Mouse (Mus musculus) CH12.LX (cell line): ENCODE data around the gene Lama1. TPM values are rescaled to one million over a fixed set of nuclear protein-coding genes. Genes with fewer than 3 reads are reported as not detected.

ENCODE experiments used
- DNase-seq: peaks from one replicate; pipeline ENCODE4 v3.0.0-alpha.2; 2013; ENCODE audit errors: extremely low read depth
- H3K27ac ChIP-seq: 2 replicates; pipeline ENCODE4 v1.5.1; 2012; ENCODE audit warnings: low read depth, mild to moderate bottlenecking, control low read depth, moderate library complexity; ENCODE audit not compliant: insufficient read depth
- H3K27me3 ChIP-seq: replicated peaks from 2 replicates; pipeline ENCODE3; 2012; ENCODE audit warnings: inconsistent platforms
- H3K36me3 ChIP-seq, 2 experiments: replicated peaks in 1 of 2; 2 replicates each; pipeline versions ENCODE3 to v1.6.1; 2012; ENCODE audit warnings: inconsistent platforms in 1 of 2, low read length in 1 of 2, mild to moderate bottlenecking in 1 of 2, mixed read lengths in 1 of 2, moderate library complexity in 1 of 2; ENCODE audit not compliant: control insufficient read depth in 1 of 2, insufficient read depth in 1 of 2
- H3K4me1 ChIP-seq, 2 experiments: 2 replicates each; pipeline ENCODE4 v1.6.1; 2012; ENCODE audit warnings: inconsistent platforms in 1 of 2, moderate library complexity in 1 of 2; ENCODE audit not compliant: insufficient read depth in 2 of 2, control insufficient read depth in 1 of 2
- H3K4me2 ChIP-seq: 2 replicates; pipeline ENCODE4 v1.6.1; 2012; ENCODE audit warnings: low read depth, mild to moderate bottlenecking, control low read depth; ENCODE audit not compliant: poor library complexity, insufficient read depth, severe bottlenecking
- H3K4me3 ChIP-seq, 3 experiments: fragments of 150-350 bp in 1 of 3; sonication (generic) in 1 of 3; replicated peaks in 1 of 3; 2 replicates each; pipeline versions ENCODE3 to v1.5.1; 2011 to 2012; ENCODE audit warnings: low read depth in 2 of 3, low read length in 2 of 3, mild to moderate bottlenecking in 2 of 3, moderate library complexity in 2 of 3, control low read depth in 1 of 3, improper control_type of control experiment in 1 of 3, inconsistent platforms in 1 of 3, mixed read lengths in 1 of 3; ENCODE audit not compliant: poor library complexity in 1 of 3
- H3K79me2 ChIP-seq: replicated peaks from 2 replicates; pipeline ENCODE4 v1.6.1; 2012; ENCODE audit warnings: mild to moderate bottlenecking, moderate library complexity; ENCODE audit not compliant: control insufficient read depth, poor library complexity, insufficient read depth, severe bottlenecking; ENCODE audit errors: extremely low read depth
- H3K9ac ChIP-seq: 2 replicates; pipeline ENCODE4 v1.6.1; 2012; ENCODE audit warnings: low read depth, mild to moderate bottlenecking, control low read depth, moderate library complexity; ENCODE audit not compliant: insufficient read depth
- H3K9me3 ChIP-seq: replicated peaks from 2 replicates; pipeline ENCODE3; 2012; ENCODE audit warnings: low read length, inconsistent platforms, mixed read lengths
- BHLHE40 ChIP-seq: IDR thresholded peaks from 2 replicates; pipeline ENCODE4 v1.6.1; 2011; ENCODE audit warnings: mild to moderate bottlenecking, low read depth, low read length, improper control_type of control experiment
- CHD1 ChIP-seq: IDR thresholded peaks from 2 replicates; pipeline ENCODE4 v1.6.1; 2012; ENCODE audit warnings: low read depth, low read length, improper control_type of control experiment, inconsistent platforms
- CTCF ChIP-seq, 2 experiments: IDR thresholded peaks in 1 of 2; conservative IDR thresholded peaks in 1 of 2; 2 replicates each; pipeline ENCODE4 v1.5.1; 2011 to 2012; ENCODE audit warnings: low read depth in 2 of 2, low read length in 2 of 2, improper control_type of control experiment in 1 of 2, inconsistent platforms in 1 of 2, mild to moderate bottlenecking in 1 of 2, moderate library complexity in 1 of 2
- E2F4 ChIP-seq: IDR thresholded peaks from 2 replicates; pipeline ENCODE4 v1.6.1; 2011; ENCODE audit warnings: low read depth, low read length, improper control_type of control experiment; ENCODE audit not compliant: insufficient replicate concordance
- ELF1 ChIP-seq: IDR thresholded peaks from 2 replicates; pipeline ENCODE4 v1.6.1; 2014; ENCODE audit warnings: low read depth, mild to moderate bottlenecking, inconsistent platforms, low read length, improper control_type of control experiment
- EP300 ChIP-seq: IDR thresholded peaks from 2 replicates; pipeline ENCODE4 v1.6.1; 2011; ENCODE audit warnings: low read length, improper control_type of control experiment
- ETS1 ChIP-seq: conservative IDR thresholded peaks from 2 replicates; pipeline ENCODE4 v1.6.1; 2012; ENCODE audit warnings: low read depth, mild to moderate bottlenecking, inconsistent platforms, low read length, improper control_type of control experiment, moderate library complexity
- GABPA ChIP-seq: IDR thresholded peaks from 2 replicates; pipeline ENCODE4 v1.6.1; 2012; ENCODE audit warnings: low read depth, low read length, improper control_type of control experiment, inconsistent platforms; ENCODE audit not compliant: insufficient replicate concordance
- IRF4 ChIP-seq: IDR thresholded peaks from 2 replicates; pipeline ENCODE4 v1.6.1; 2014; ENCODE audit warnings: low read depth, mild to moderate bottlenecking, inconsistent platforms, low read length, improper control_type of control experiment
- KAT2A ChIP-seq: IDR thresholded peaks from 2 replicates; pipeline ENCODE4 v1.6.1; 2012; ENCODE audit warnings: low read length, improper control_type of control experiment, inconsistent platforms; ENCODE audit not compliant: insufficient replicate concordance
- MAFK ChIP-seq: IDR thresholded peaks from 2 replicates; pipeline ENCODE4 v1.6.1; 2011; ENCODE audit warnings: low read length, improper control_type of control experiment; ENCODE audit not compliant: insufficient replicate concordance
- MAZ ChIP-seq: IDR thresholded peaks from 2 replicates; pipeline ENCODE4 v1.6.1; 2012; ENCODE audit warnings: low read depth, mild to moderate bottlenecking, inconsistent platforms, low read length, improper control_type of control experiment, moderate library complexity
- MEF2A ChIP-seq: IDR thresholded peaks from 2 replicates; pipeline ENCODE4 v1.6.1; 2014; ENCODE audit warnings: low read depth, mild to moderate bottlenecking, inconsistent platforms, low read length, improper control_type of control experiment, borderline replicate concordance
- MXI1 ChIP-seq: IDR thresholded peaks from 2 replicates; pipeline ENCODE4 v1.6.1; 2011; ENCODE audit warnings: mild to moderate bottlenecking, low read depth, low read length, improper control_type of control experiment
- MYC ChIP-seq: IDR thresholded peaks from 2 replicates; pipeline ENCODE4 v1.6.1; 2011; ENCODE audit warnings: low read depth, mild to moderate bottlenecking, improper control_type of control experiment, low read length
- NELFE ChIP-seq: IDR thresholded peaks from 2 replicates; pipeline ENCODE4 v1.6.1; 2011; ENCODE audit warnings: low read depth, low read length, improper control_type of control experiment
- NRF1 ChIP-seq: IDR thresholded peaks from 2 replicates; pipeline ENCODE4 v1.6.1; 2014; ENCODE audit warnings: low read depth, mild to moderate bottlenecking, inconsistent platforms, low read length, improper control_type of control experiment, moderate library complexity
- PAX5 ChIP-seq: IDR thresholded peaks from 2 replicates; pipeline ENCODE4 v1.6.1; 2012; ENCODE audit warnings: low read length, inconsistent platforms, mixed read lengths
- POLR2AphosphoS2 ChIP-seq: IDR thresholded peaks from 2 replicates; pipeline ENCODE4 v1.6.1; 2011; ENCODE audit warnings: low read depth, low read length, improper control_type of control experiment
- RCOR1 ChIP-seq: conservative IDR thresholded peaks from 2 replicates; pipeline ENCODE4 v1.6.1; 2012; ENCODE audit warnings: low read depth, mild to moderate bottlenecking, inconsistent platforms, low read length, improper control_type of control experiment
- SIN3A ChIP-seq: IDR thresholded peaks from 2 replicates; pipeline ENCODE4 v1.6.1; 2012; ENCODE audit warnings: low read length, improper control_type of control experiment, inconsistent platforms
- SMC3 ChIP-seq: IDR thresholded peaks from 2 replicates; pipeline ENCODE4 v1.6.1; 2011; ENCODE audit warnings: low read depth, low read length, improper control_type of control experiment
- TBP ChIP-seq: conservative IDR thresholded peaks from 2 replicates; pipeline ENCODE4 v1.6.1; 2011; ENCODE audit warnings: low read depth, low read length, improper control_type of control experiment
- TCF12 ChIP-seq: IDR thresholded peaks from 2 replicates; pipeline ENCODE4 v1.6.1; 2014; ENCODE audit warnings: low read depth, mild to moderate bottlenecking, inconsistent platforms, low read length, improper control_type of control experiment
- UBTF ChIP-seq: IDR thresholded peaks from 2 replicates; pipeline ENCODE4 v1.6.1; 2012; ENCODE audit warnings: low read depth, mild to moderate bottlenecking, inconsistent platforms, low read length, improper control_type of control experiment, moderate library complexity
- USF2 ChIP-seq: conservative IDR thresholded peaks from 2 replicates; pipeline ENCODE4 v1.6.1; 2011; ENCODE audit warnings: low read depth, low read length, improper control_type of control experiment
- ZC3H11A ChIP-seq: IDR thresholded peaks from 2 replicates; pipeline ENCODE4 v1.6.1; 2012; ENCODE audit warnings: low read depth, mild to moderate bottlenecking, inconsistent platforms, low read length, improper control_type of control experiment
- ZMIZ1 ChIP-seq: IDR thresholded peaks from 2 replicates; pipeline ENCODE4 v1.6.1; 2012; ENCODE audit warnings: low read depth, mild to moderate bottlenecking, inconsistent platforms, low read length, improper control_type of control experiment
- dilution Hi-C: fragments of 300-500 bp; cut with MboI; formaldehyde crosslinking; loops from 2 replicates; pipeline ENCODE4 v1.14.3; 2020; ENCODE audit warnings: low sequenced_read_pairs; ENCODE audit not compliant: extremely low pct_unique_long_range_greater_than_20kb, extremely low pct_ligation_motif_present
- in situ Hi-C: fragments of 300-500 bp; cut with MboI; formaldehyde crosslinking; loops from 3 replicates; pipeline ENCODE4 v1.14.3; 2019; ENCODE audit warnings: low sequenced_read_pairs, low pct_ligation_motif_present, low pct_unique_long_range_greater_than_20kb, mixed read lengths
- polyA plus RNA-seq: library from polyadenylated mRNA; unstranded; fragments of >175 nt; gene quantifications from 2 replicates; pipeline ENCODE4 v1.2.1, GENCODE M21; 2012; ENCODE audit warnings: low read depth; ENCODE audit not compliant: insufficient read length
- total RNA-seq, 2 experiments: library from RNA; depleted of rRNA; stranded (reverse); fragments of 300-350 nt in 1 of 2; fragments of >200 nt in 1 of 2; gene quantifications; 2 replicates each; pipeline ENCODE4 v1.2.3; 2012 to 2014

Lama1 gene
- total and polyA plus RNA-seq, 3 experiments, result not detected

DNA sequence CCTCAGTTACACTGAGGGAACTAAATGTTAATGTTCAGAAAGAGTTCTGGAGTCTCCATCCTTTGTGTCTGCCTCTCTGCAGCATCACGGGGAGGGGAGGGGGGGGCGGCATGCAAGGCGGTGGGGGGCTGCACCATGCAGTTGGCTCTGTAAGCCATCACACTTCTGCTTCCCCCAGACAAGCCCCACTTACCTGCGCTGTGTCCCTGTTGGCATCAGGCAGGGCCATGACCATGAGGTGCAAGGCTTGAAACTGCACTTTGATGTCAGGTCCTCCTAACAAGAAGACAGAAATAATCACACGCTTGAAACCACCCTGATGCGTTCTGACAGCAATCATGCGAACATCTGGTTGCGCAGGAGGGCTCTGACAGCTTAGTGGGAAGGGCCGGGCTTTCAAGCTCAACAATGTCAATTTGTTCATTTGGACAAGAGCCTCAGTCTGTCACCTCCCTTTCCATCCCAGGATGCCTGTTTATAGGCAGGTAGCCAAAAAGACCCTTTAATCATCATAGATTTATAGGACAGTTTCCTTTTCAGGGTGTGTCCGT, 164.1 kb downstream of the Lama1 start:
- in situ Hi-C loops, result no loop called here
- H3K79me2 ChIP-seq, result no peaks in the 10 kb centered on the region
- dilution Hi-C loops, result no loop called here
- no peak overlapping the region for H3K4me2 ChIP-seq
- H3K9ac ChIP-seq, result no peak overlapping the region
- no peaks in the 10 kb centered on the region for H3K36me3 ChIP-seq
- no peaks in the 10 kb centered on the region for H3K27me3 ChIP-seq
- TF ChIP-seq GABPA (no peak), E2F4 (no peak), BHLHE40 (no peak), CHD1 (no peak), NELFE (no peak), POLR2AphosphoS2 (no peak), SIN3A (no peak), TCF12 (no peak), RCOR1 (no peak), MXI1 (no peak), IRF4 (no peak), UBTF (no peak), MAFK (no peak), ZMIZ1 (no peak), MAZ (no peak), NRF1 (no peak), ELF1 (no peak), ZC3H11A (no peak), TBP (no peak)
- H3K9me3 ChIP-seq, result peaks cover 87% of the 10 kb centered on the region
- no peak overlapping the region for H3K27ac ChIP-seq
- no peaks in the 10 kb centered on the region for H3K4me1 ChIP-seq
- no peak overlapping the region for H3K4me3 ChIP-seq
- no peak for DNase-seq

DNA sequence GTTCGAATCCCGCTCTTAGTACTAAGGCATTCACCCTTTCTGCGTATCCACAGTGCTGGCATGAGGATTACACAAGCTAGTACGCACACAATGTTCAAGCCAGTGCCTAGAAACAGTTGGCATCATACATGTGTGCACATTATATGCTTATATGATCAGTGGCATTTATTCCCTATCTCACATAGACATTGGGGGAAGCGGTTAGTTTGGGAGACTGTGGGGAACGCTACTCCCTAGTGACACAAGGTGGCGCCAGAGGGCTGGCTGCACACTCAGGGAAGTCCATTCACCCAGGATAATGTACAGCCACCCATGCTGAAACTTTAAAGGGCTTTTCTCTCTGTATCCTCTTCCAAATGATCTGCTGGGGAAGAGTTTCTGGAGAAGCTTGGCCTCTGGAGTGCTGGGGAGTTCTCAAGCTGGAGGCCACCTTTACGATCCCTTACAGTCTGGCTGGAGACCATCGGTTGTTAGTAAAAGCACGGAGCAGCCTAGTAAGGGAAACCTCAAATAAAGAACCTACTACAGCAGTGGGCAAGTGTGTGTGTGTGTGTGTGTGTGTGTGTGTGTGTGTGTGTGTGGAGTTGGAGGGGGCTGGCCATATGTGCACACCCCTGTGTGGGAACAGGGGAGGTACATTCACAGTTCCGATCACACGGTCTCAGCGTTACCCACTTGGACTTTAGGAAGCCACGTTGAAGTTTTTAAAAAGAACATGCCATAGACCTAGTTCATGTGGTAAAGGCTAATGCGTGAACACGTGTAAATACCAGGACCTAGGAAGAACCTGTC, 164.9 kb downstream of the Lama1 start:
- in situ Hi-C loops (no loop called here), dilution Hi-C loops (no loop called here)
- H3K79me2 ChIP-seq, result no peaks in the 10 kb centered on the region
- H3K4me3 ChIP-seq, result no peak overlapping the region
- H3K9me3 ChIP-seq, result peaks cover 91% of the 10 kb centered on the region
- no peaks in the 10 kb centered on the region for H3K27me3 ChIP-seq
- no peak for DNase-seq
- no peak overlapping the region for H3K9ac ChIP-seq
- H3K27ac ChIP-seq, result no peak overlapping the region
- H3K36me3 ChIP-seq, result no peaks in the 10 kb centered on the region
- H3K4me2 ChIP-seq, result no peak overlapping the region
- no peaks in the 10 kb centered on the region for H3K4me1 ChIP-seq
- TF ChIP-seq SMC3 (no peak), IRF4 (no peak), TCF12 (no peak), EP300 (no peak), ELF1 (no peak), ZC3H11A (no peak), KAT2A (no peak), GABPA (no peak), TBP (no peak), MYC (no peak), MAZ (no peak), USF2 (no peak), BHLHE40 (no peak), CTCF (conservative IDR thresholded peaks at IDR 0.05 in 1 of 2, IDR thresholded peaks at IDR 0.05 in 1 of 2; ENCODE audit: low read depth in 2 of 2, low read length in 2 of 2) (no peak), MEF2A (no peak), PAX5 (no peak), MXI1 (no peak), MAFK (no peak), SIN3A (no peak), ETS1 (no peak)
